Mouse (Mus musculus): Measurements from ENCODE around the gene Tmem108. TPM values are rescaled to one million over a fixed set of nuclear protein-coding genes. Genes with fewer than 3 reads are reported as not detected.

Tmem108 gene
- polyA plus RNA-seq, 1 experiment from 2014 or later: 13.2 TPM

GRCm38 (mm10) chr9:103465711-103466220 lies 295.9 kb downstream of the Tmem108 start:
- 61% methylated on average over 13 of the region's 13 CpGs for WGBS
- Histone ChIP-seq H3K27ac (ENCODE audit: low read depth, low read length) (peak overlapping the region; percentile 25; the same call in 1 of the 2 replicates), H3K4me1 (replicated peaks; ENCODE audit: control insufficient read depth, insufficient read depth, low read length) (peaks cover 4% of the 10 kb centered on the region; the same call in 1 of the 2 replicates), H3K9me3 (ENCODE audit: control insufficient read depth, low read length) (no peaks in the 10 kb centered on the region), H3K9ac (ENCODE audit: low read depth, low read length) (no peak overlapping the region), H3K27me3 (ENCODE audit: control insufficient read depth, insufficient read depth, low read length) (no peaks in the 10 kb centered on the region), H3K4me3 (ENCODE audit: low read depth, low read length) (no peak overlapping the region), H3K4me2 (replicated peaks; ENCODE audit: low read depth, low read length) (no peak overlapping the region), H3K36me3 (ENCODE audit: control insufficient read depth, insufficient read depth, low read length) (no peaks in the 10 kb centered on the region)
- peak; percentile 21 for DNase-seq (ENCODE audit: low spot score)
- no peak for ATAC-seq (ENCODE audit: low FRiP score)

- H3K4me2 ChIP-seq (replicated peaks; ENCODE audit: low read depth, low read length): no peak overlapping the region
- DNase-seq (ENCODE audit: low spot score) (no peak), ATAC-seq (ENCODE audit: low FRiP score) (no peak)
- no peak overlapping the region for H3K9ac ChIP-seq (ENCODE audit: low read depth, low read length)
- no peak overlapping the region for H3K4me3 ChIP-seq (ENCODE audit: low read depth, low read length)
- 35% methylated on average over 1 of the region's 1 CpGs for WGBS
- no peaks in the 10 kb centered on the region for H3K36me3 ChIP-seq (ENCODE audit: control insufficient read depth, insufficient read depth, low read length)
- H3K27me3 ChIP-seq (ENCODE audit: control insufficient read depth, insufficient read depth, low read length): no peaks in the 10 kb centered on the region
- no peaks in the 10 kb centered on the region for H3K9me3 ChIP-seq (ENCODE audit: control insufficient read depth, low read length)
- peak overlapping the region; percentile 25; the same call in 1 of the 2 replicates for H3K27ac ChIP-seq (ENCODE audit: low read depth, low read length)
- peaks cover 3% of the 10 kb centered on the region; the same call in 1 of the 2 replicates for H3K4me1 ChIP-seq (replicated peaks; ENCODE audit: control insufficient read depth, insufficient read depth, low read length)
These were observed 296.3 kb downstream of the Tmem108 start for GRCm38 (mm10) chr9:103465293-103465692.

- H3K9me3 ChIP-seq (ENCODE audit: control insufficient read depth, low read length): no peaks in the 10 kb centered on the region
These were observed 297.8 kb downstream of the Tmem108 start for GRCm38 (mm10) chr9:103463833-103464232.

GRCm38 (mm10) chr9:103459839-103460238 lies 301.8 kb downstream of the Tmem108 start:
- H3K36me3 ChIP-seq (ENCODE audit: control insufficient read depth, insufficient read depth, low read length): no peaks in the 10 kb centered on the region
- ATAC-seq (ENCODE audit: low FRiP score) (no peak), DNase-seq (ENCODE audit: low spot score) (no peak)
- H3K27ac ChIP-seq (ENCODE audit: low read depth, low read length): no peak overlapping the region
- no peak overlapping the region for H3K9ac ChIP-seq (ENCODE audit: low read depth, low read length)
- no peaks in the 10 kb centered on the region for H3K9me3 ChIP-seq (ENCODE audit: control insufficient read depth, low read length)
- no peak overlapping the region for H3K4me2 ChIP-seq (replicated peaks; ENCODE audit: low read depth, low read length)
- no peaks in the 10 kb centered on the region for H3K27me3 ChIP-seq (ENCODE audit: control insufficient read depth, insufficient read depth, low read length)
- no peak overlapping the region for H3K4me3 ChIP-seq (ENCODE audit: low read depth, low read length)
- no peaks in the 10 kb centered on the region for H3K4me1 ChIP-seq (replicated peaks; ENCODE audit: control insufficient read depth, insufficient read depth, low read length)
- 73% methylated on average over 2 of the region's 2 CpGs for WGBS

More at GRCm38 (mm10) chr9:103463833-103464232, 297.8 kb downstream of the Tmem108 start:
- 82% methylated on average over 6 of the region's 6 CpGs for WGBS
- Histone ChIP-seq H3K4me2 (replicated peaks; ENCODE audit: low read depth, low read length) (no peak overlapping the region), H3K9ac (ENCODE audit: low read depth, low read length) (no peak overlapping the region), H3K27me3 (ENCODE audit: control insufficient read depth, insufficient read depth, low read length) (no peaks in the 10 kb centered on the region), H3K27ac (ENCODE audit: low read depth, low read length) (no peak overlapping the region), H3K36me3 (ENCODE audit: control insufficient read depth, insufficient read depth, low read length) (no peaks in the 10 kb centered on the region), H3K4me3 (ENCODE audit: low read depth, low read length) (no peak overlapping the region), H3K4me1 (replicated peaks; ENCODE audit: control insufficient read depth, insufficient read depth, low read length) (no peaks in the 10 kb centered on the region)
- ATAC-seq (ENCODE audit: low FRiP score): no peak
- no peak for DNase-seq (ENCODE audit: low spot score)

GRCm38 (mm10) chr9:103459307-103459706 lies 302.3 kb downstream of the Tmem108 start:
- no peak overlapping the region for H3K9ac ChIP-seq (ENCODE audit: low read depth, low read length)
- H3K4me2 ChIP-seq (replicated peaks; ENCODE audit: low read depth, low read length): no peak overlapping the region
- H3K27me3 ChIP-seq (ENCODE audit: control insufficient read depth, insufficient read depth, low read length): no peaks in the 10 kb centered on the region
- no peak overlapping the region for H3K27ac ChIP-seq (ENCODE audit: low read depth, low read length)
- WGBS: 100% methylated on average over 1 of the region's 1 CpGs
- H3K36me3 ChIP-seq (ENCODE audit: control insufficient read depth, insufficient read depth, low read length): no peaks in the 10 kb centered on the region
- H3K9me3 ChIP-seq (ENCODE audit: control insufficient read depth, low read length): no peaks in the 10 kb centered on the region
- no peak overlapping the region for H3K4me3 ChIP-seq (ENCODE audit: low read depth, low read length)
- no peaks in the 10 kb centered on the region for H3K4me1 ChIP-seq (replicated peaks; ENCODE audit: control insufficient read depth, insufficient read depth, low read length)
- ATAC-seq (ENCODE audit: low FRiP score): no peak
- no peak for DNase-seq (ENCODE audit: low spot score)

- no peak overlapping the region for H3K4me2 ChIP-seq (replicated peaks; ENCODE audit: low read depth, low read length)
- H3K27me3 ChIP-seq (ENCODE audit: control insufficient read depth, insufficient read depth, low read length): no peaks in the 10 kb centered on the region
- no peak overlapping the region for H3K4me3 ChIP-seq (ENCODE audit: low read depth, low read length)
- no peak overlapping the region for H3K9ac ChIP-seq (ENCODE audit: low read depth, low read length)
- H3K9me3 ChIP-seq (ENCODE audit: control insufficient read depth, low read length): no peaks in the 10 kb centered on the region
- no peaks in the 10 kb centered on the region for H3K4me1 ChIP-seq (replicated peaks; ENCODE audit: control insufficient read depth, insufficient read depth, low read length)
- DNase-seq (ENCODE audit: low spot score) (no peak), ATAC-seq (ENCODE audit: low FRiP score) (no peak)
- H3K27ac ChIP-seq (ENCODE audit: low read depth, low read length): no peak overlapping the region
- 88% methylated on average over 6 of the region's 6 CpGs for WGBS
- no peaks in the 10 kb centered on the region for H3K36me3 ChIP-seq (ENCODE audit: control insufficient read depth, insufficient read depth, low read length)
These were observed 312.0 kb downstream of the Tmem108 start for GRCm38 (mm10) chr9:103449651-103450050.

GRCm38 (mm10) chr9:103449092-103449491 lies 312.5 kb downstream of the Tmem108 start:
- Histone ChIP-seq H3K4me2 (replicated peaks; ENCODE audit: low read depth, low read length) (no peak overlapping the region), H3K4me1 (replicated peaks; ENCODE audit: control insufficient read depth, insufficient read depth, low read length) (no peaks in the 10 kb centered on the region), H3K27me3 (ENCODE audit: control insufficient read depth, insufficient read depth, low read length) (no peaks in the 10 kb centered on the region), H3K9ac (ENCODE audit: low read depth, low read length) (no peak overlapping the region), H3K27ac (ENCODE audit: low read depth, low read length) (no peak overlapping the region), H3K4me3 (ENCODE audit: low read depth, low read length) (no peak overlapping the region), H3K9me3 (ENCODE audit: control insufficient read depth, low read length) (no peaks in the 10 kb centered on the region), H3K36me3 (ENCODE audit: control insufficient read depth, insufficient read depth, low read length) (no peaks in the 10 kb centered on the region)
- WGBS: 84% methylated on average over 7 of the region's 7 CpGs
- ATAC-seq (ENCODE audit: low FRiP score) (no peak), DNase-seq (ENCODE audit: low spot score) (no peak)

GRCm38 (mm10) chr9:103444656-103445055 lies 317.0 kb downstream of the Tmem108 start:
- Histone ChIP-seq H3K4me2 (replicated peaks; ENCODE audit: low read depth, low read length) (no peak overlapping the region), H3K9ac (ENCODE audit: low read depth, low read length) (no peak overlapping the region), H3K27ac (ENCODE audit: low read depth, low read length) (no peak overlapping the region), H3K9me3 (ENCODE audit: control insufficient read depth, low read length) (no peaks in the 10 kb centered on the region), H3K27me3 (ENCODE audit: control insufficient read depth, insufficient read depth, low read length) (no peaks in the 10 kb centered on the region), H3K36me3 (ENCODE audit: control insufficient read depth, insufficient read depth, low read length) (no peaks in the 10 kb centered on the region), H3K4me3 (ENCODE audit: low read depth, low read length) (no peak overlapping the region), H3K4me1 (replicated peaks; ENCODE audit: control insufficient read depth, insufficient read depth, low read length) (no peaks in the 10 kb centered on the region)
- no peak for ATAC-seq (ENCODE audit: low FRiP score)
- no peak for DNase-seq (ENCODE audit: low spot score)
- WGBS: 86% methylated on average over 5 of the region's 5 CpGs

- H3K9ac ChIP-seq (ENCODE audit: low read depth, low read length): no peak overlapping the region
- no peak for ATAC-seq (ENCODE audit: low FRiP score)
- H3K27me3 ChIP-seq (ENCODE audit: control insufficient read depth, insufficient read depth, low read length): no peaks in the 10 kb centered on the region
- no peak overlapping the region for H3K4me3 ChIP-seq (ENCODE audit: low read depth, low read length)
- H3K36me3 ChIP-seq (ENCODE audit: control insufficient read depth, insufficient read depth, low read length): no peaks in the 10 kb centered on the region
- H3K27ac ChIP-seq (ENCODE audit: low read depth, low read length): no peak overlapping the region; the same call in 1 of the 2 replicates
- 56% methylated on average over 7 of the region's 7 CpGs for WGBS
- H3K4me2 ChIP-seq (replicated peaks; ENCODE audit: low read depth, low read length): no peak overlapping the region
- H3K4me1 ChIP-seq (replicated peaks; ENCODE audit: control insufficient read depth, insufficient read depth, low read length): no peaks in the 10 kb centered on the region
- DNase-seq (ENCODE audit: low spot score): no peak
- no peaks in the 10 kb centered on the region for H3K9me3 ChIP-seq (ENCODE audit: control insufficient read depth, low read length)
These were observed 317.8 kb downstream of the Tmem108 start for GRCm38 (mm10) chr9:103443824-103444185.

All from hindbrain, embryonic 11.5 days (tissue).